Mouse (Mus musculus) natural killer cell, adult 2 months (primary cell): ENCODE measurements at regions not wholly inside any gene's neighbourhood (a gene's known extent, or its start where the extent isn't known, plus 50 kb on each side); places are given as distances from the start of the nearest gene placed in this dataset.
"Not testable (repeated sequence)": the region's sequence is repeated elsewhere in the genome, so short reads cannot be mapped to it uniquely, and the experiment has no call there.

Experiments used
- DNase-seq, 2 experiments: peaks; one replicate each; pipeline ENCODE4 v3.0.0; 2022; ENCODE audit warnings: low spot score in 2 of 2

DNA sequence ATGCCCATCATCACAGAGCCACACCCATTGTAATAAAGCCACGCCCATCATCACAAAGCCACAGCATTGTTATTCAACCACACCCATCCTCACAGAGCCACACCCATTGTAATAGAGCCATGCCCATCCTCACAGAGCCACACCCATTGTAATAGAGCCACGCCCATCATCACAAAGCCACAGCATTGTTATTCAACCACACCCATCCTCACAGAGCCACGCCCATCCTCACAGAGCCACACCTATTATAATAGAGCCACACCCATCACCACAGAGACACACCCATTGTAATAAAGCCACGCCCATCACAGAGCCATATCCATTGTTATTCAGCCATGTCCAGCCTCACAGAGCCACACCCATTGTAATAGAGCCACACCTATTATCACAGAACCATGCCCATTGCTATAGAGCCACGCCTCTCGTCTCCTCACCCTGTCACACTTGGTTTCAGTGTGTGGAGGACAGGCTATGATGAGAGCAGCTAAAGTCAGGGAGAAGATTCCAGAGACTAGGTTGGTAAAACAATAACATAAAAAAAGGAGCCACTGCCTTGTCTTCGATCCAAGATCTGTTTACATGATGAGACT lies 85.6 kb downstream of the Gxylt1 start:
- no peak for DNase-seq

GRCm38 (mm10) chr15:93176221-93176620 lies 98.8 kb downstream of the Gxylt1 start:
- no peak for DNase-seq

GRCm38 (mm10) chr15:93168784-93169183 lies 106.2 kb downstream of the Gxylt1 start:
- no peak for DNase-seq

- DNase-seq = no peak
Observed at GRCm38 (mm10) chr15:93167451-93167850, 107.5 kb downstream of the Gxylt1 start.

GRCm38 (mm10) chr15:93161924-93162910 lies 112.8 kb downstream of the Gxylt1 start:
- DNase-seq = no peak

DNA sequence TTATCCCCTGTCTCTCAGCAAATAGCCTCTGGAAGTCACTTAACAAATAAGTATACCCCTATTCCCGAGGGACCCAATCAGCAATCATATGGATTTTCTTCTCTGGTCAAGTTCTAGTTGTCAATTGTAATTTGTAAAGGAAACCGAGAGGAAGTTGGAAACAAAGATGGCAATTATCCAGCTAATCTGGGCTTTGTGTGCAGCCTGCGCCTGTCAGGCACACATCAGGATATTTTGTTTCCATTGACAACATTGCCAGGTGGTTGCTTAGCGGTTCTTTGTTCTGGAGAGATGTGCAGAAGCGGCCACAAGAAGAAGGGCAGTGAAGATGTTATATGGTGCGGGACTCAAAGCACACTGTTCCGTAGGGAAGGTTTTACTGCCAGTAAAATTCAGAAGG lies 113.7 kb downstream of the Gxylt1 start:
- no peak for DNase-seq

- DNase-seq = no peak
Observed at GRCm38 (mm10) chr15:93155756-93156155, 119.2 kb downstream of the Gxylt1 start.

DNA sequence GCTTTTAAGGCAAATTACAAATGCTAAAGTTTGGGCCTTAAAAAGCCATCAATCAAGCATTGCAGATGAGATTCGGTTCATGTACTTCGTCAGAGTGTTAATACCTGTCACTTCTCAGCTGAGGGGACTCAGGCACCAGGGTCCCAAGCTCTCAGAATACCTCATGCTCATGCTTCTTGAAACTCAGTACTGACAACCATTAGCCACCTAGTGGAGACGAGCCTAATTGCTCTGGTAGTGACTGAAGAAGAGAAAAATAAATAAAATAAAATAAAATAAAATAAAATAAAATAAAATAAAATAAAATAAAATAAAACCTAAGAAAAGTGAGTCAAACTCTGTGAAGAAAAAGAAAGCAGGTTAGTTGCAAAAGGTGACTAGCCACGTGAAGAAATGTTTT lies 121.0 kb downstream of the Gxylt1 start:
- no peak for DNase-seq

DNA sequence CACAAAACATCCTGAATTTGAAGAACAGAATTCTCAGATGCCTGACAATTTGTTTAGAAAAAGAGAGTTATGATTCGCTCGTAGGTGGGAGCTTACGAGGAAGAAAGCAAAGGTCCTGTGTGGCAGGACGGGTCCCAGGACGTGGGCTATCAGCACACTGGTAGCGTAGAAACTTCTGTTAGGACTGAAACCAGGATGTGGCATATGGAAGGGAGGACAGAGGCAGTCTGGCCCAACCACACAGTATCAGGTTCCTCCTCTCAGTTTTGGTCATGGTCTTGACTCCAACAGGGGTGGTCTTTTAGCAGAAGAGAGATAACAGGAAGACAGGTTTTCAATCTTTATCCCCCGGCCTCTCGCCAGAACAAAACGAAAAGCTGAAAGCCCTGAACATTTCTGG lies 130.1 kb downstream of the Gxylt1 start:
- no peak for DNase-seq

- no peak for DNase-seq
Observed at GRCm38 (mm10) chr15:93144264-93144663, 130.7 kb downstream of the Gxylt1 start.

DNA sequence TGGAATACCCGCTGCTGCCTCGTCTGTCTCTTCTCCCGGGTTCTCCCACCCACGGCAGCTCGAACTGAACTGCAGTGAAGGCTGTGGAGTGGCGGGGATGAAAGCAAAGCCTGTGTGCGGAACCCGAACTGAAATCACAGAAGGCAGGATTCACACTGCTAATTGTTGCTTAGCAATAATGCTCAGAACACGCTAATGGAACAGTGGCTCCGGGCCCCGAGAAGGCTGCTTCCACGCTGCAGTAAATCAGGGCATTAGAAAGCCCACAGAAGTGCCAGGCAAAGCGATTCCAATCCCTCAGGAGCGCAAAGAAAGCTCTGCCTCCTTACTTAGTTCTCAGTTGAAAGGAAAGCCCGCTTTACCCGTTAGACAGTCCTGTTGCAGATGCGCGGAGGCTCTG lies 141.6 kb downstream of the Gxylt1 start:
- no peak for DNase-seq

GRCm38 (mm10) chr15:93131056-93131455 lies 143.9 kb downstream of the Gxylt1 start:
- DNase-seq = no peak

GRCm38 (mm10) chr15:93125261-93125660 lies 149.7 kb downstream of the Gxylt1 start:
- no peak for DNase-seq

GRCm38 (mm10) chr15:93121156-93121555 lies 153.8 kb downstream of the Gxylt1 start:
- no peak for DNase-seq

GRCm38 (mm10) chr15:93117806-93118205 lies 157.2 kb downstream of the Gxylt1 start:
- not testable (repeated sequence) for DNase-seq

DNA sequence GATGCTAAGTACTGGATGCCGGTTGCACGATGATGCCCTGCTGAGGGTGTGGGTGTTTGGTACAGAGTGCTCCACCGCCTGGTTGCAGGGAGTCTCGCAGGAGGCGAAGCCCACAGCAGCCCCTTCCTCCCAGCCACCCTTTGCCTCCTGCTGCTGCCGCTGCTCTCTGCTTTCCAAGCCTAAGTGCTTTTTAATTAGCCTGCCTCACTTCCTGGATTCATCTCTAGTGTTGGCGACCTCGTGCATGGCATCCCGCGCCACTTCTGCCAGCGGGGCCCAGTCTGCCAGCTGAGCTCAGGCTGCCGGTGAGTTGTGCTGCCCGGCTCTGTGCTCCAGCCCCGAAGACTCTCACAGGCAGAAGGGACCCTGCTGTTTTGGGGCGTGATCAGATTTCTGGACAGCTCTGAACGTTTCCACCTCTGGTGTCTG lies 159.3 kb downstream of the Gxylt1 start:
- DNase-seq = no peak

- DNase-seq = no peak
Observed at GRCm38 (mm10) chr15:93104936-93105335, 170.0 kb downstream of the Gxylt1 start.

DNA sequence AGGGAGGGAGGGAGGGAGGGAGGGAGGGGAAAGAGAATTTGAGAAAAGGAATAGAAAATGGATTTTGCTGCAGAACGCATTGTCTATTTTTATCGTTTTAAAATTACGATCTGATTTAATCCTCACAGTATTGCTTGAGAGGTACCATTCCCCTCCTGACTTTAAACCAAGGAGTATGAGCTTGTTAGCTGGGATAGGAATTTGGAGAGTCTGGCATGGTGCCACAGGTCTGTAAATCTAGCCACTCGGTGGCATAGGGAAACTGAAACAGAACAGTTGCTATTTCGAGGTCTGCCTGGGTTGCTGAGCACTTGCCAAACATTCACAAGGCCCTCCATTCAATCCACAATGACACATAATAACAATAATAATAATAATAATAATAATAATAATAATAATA lies 171.6 kb downstream of the Gxylt1 start:
- DNase-seq = no peak

DNA sequence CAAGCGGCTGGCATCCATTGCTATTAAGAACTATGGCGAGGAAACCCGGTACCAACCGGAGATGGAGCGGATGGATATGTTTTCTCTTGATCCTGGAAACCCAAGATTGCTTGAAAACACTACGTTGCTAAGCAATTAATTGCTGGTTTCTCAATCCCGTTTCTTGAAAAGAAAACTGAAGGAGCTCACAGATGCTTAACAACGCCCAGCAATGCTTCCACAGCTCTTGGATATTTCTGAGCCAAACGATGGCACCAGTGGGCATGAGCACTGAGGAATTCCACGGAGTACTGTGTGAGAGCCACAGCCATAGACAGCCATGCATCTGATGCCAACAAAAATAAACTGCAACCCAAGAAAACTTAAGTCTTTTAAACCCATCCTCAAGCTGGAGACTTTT lies 173.1 kb downstream of the Gxylt1 start:
- no peak for DNase-seq

DNA sequence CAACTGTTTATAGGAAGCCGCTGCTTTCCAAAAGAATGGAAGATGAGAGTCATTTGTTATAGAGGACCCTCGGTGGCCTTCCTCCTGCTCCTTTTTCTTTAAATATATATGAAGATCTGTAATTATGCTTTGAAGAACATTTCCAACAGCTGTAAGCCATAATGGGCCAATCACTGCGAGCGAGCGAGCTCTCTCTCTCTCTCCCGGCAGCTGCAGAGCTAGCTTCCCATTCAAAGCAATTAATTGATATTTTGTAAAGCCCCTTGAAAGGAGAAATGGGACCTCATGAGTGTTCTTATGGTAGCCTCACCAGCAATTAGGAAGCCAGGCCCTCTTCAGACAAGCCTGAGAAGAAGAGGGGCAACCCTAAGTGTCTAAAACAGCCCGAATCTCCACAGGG lies 174.1 kb downstream of the Gxylt1 start:
- no peak for DNase-seq

- no peak for DNase-seq
Observed at GRCm38 (mm10) chr15:93099840-93100239, 175.1 kb downstream of the Gxylt1 start.

DNA sequence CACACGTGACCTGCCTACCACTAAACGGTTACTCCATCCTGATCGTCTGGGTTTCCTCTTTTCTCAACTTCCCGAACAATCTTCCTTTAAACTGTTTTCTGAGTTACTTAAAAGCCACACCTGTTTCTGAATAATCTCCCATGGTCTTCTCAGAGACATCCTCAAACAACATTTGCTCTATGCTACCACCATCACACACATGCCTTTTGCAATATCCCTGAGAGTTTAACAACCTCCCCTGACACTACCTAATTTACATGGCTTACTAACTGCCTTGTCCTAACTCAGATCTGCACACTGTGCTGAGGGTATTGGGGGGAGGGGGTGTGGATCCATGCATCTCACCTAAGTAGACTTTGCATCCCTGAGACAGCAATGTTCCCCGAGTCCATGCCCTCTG lies 178.6 kb downstream of the Gxylt1 start:
- DNase-seq = no peak

- no peak for DNase-seq
Observed at GRCm38 (mm10) chr15:93095224-93095623, 179.8 kb downstream of the Gxylt1 start.
